Mouse (Mus musculus) bone marrow macrophage, adult 2 months (primary cell): ENCODE measurements around the gene Midn.

Experiments
- CTCF ChIP-seq: IDR thresholded peaks from 2 replicates; pipeline ENCODE4 v1.5.1; 2012; ENCODE audit warnings: low read depth, mild to moderate bottlenecking, low read length, moderate library complexity
- POLR2A ChIP-seq: IDR thresholded peaks from 2 replicates; pipeline ENCODE4 v1.6.1; 2012; ENCODE audit warnings: mild to moderate bottlenecking, low read depth, low read length, borderline replicate concordance

GRCm38 (mm10) chr10:80150226-80151210 is 2.4 kb downstream of the Midn start:
- TF ChIP-seq POLR2A = no peak
- TF ChIP-seq CTCF = no peak
